Mouse (Mus musculus) gastrocnemius, postnatal 10 days (tissue): ENCODE measurements around the gene Lats1. TPM values are rescaled to one million over a fixed set of nuclear protein-coding genes. Genes with fewer than 3 reads are reported as not detected.

Experiments used
- DNase-seq: peaks from one replicate; pipeline ENCODE4 v3.0.0; 2021; ENCODE audit warnings: mixed read lengths
- long read RNA-seq, 2 experiments: library from polyadenylated mRNA; stranded (forward); transcript quantifications; one replicate each; pipeline ENCODE4 v2.0.0; 2021
- total RNA-seq, 2 experiments: library from RNA; stranded (reverse); gene quantifications; 2 replicates each; pipeline ENCODE4 v1.2.3; 2021

Gene Lats1
- total RNA-seq: 10 to 100 TPM; 16.9 to 21.8 TPM
- long read RNA-seq, experiment 1, full-length matches to known transcripts: 2 of 8 reads
- long read RNA-seq, experiment 1, partial matches to known transcripts: 3 of 8 reads
- long read RNA-seq, experiment 1, other reads (novel, unspliced or antisense): 3 of 8 reads
- long read RNA-seq, experiment 2, partial matches to known transcripts: 6 of 10 reads
- long read RNA-seq, experiment 2, other reads (novel, unspliced or antisense): 4 of 10 reads

- DNase-seq: peak; percentile 91
Measured at GRCm38 (mm10) chr10:7680731-7681301, at the start of gene Lats1, which contains the start of gene Pcmt1. Lats1 (plus strand) TSS chr10:7681214. Pcmt1 (minus strand) TSS chr10:7681136.

- no peak for DNase-seq
Measured at GRCm38 (mm10) chr10:7640366-7640765, 40.6 kb upstream of the Lats1 start.

- DNase-seq: no peak
Measured at GRCm38 (mm10) chr10:7645911-7646310, 35.1 kb upstream of the Lats1 start.

- no peak for DNase-seq
Measured at GRCm38 (mm10) chr10:7649059-7649458, 32.0 kb upstream of the Lats1 start.

- DNase-seq: no peak
Measured at GRCm38 (mm10) chr10:7651057-7651456, 30.0 kb upstream of the Lats1 start.

- DNase-seq: peak; percentile 78
Measured at GRCm38 (mm10) chr10:7662471-7663141, 18.4 kb upstream of the Lats1 start.

GRCm38 (mm10) chr10:7663159-7664026 lies 17.6 kb upstream of the Lats1 start:
- DNase-seq: peak; percentile 94

GRCm38 (mm10) chr10:7664027-7664526 lies 16.9 kb upstream of the Lats1 start:
- DNase-seq: no peak

- no peak for DNase-seq
Measured at GRCm38 (mm10) chr10:7664889-7665288, 16.1 kb upstream of the Lats1 start.

GRCm38 (mm10) chr10:7667342-7667802 lies 13.6 kb upstream of the Lats1 start, which contains the start of gene Nup43:
Nup43 (plus strand) TSS chr10:7667503.
- DNase-seq: peak; percentile 87

GRCm38 (mm10) chr10:7673673-7674072 lies 7.3 kb upstream of the Lats1 start:
- no peak for DNase-seq

GRCm38 (mm10) chr10:7681343-7682025 lies 470 bp downstream of the Lats1 start:
- peak; percentile 88 for DNase-seq

GRCm38 (mm10) chr10:7682249-7682648 lies 1.2 kb downstream of the Lats1 start:
- DNase-seq: no peak

- no peak for DNase-seq
Measured at GRCm38 (mm10) chr10:7686902-7687301, 5.9 kb downstream of the Lats1 start.

- DNase-seq: no peak
Measured at GRCm38 (mm10) chr10:7695286-7695685, 14.3 kb downstream of the Lats1 start.

- no peak for DNase-seq
Measured at GRCm38 (mm10) chr10:7700120-7700519, 19.1 kb downstream of the Lats1 start.

GRCm38 (mm10) chr10:7702586-7702985 lies 21.6 kb downstream of the Lats1 start:
- DNase-seq: no peak

GRCm38 (mm10) chr10:7710121-7710520 lies 29.1 kb downstream of the Lats1 start:
- no peak for DNase-seq

GRCm38 (mm10) chr10:7712506-7712905 lies 31.5 kb downstream of the Lats1 start:
- no peak for DNase-seq

- DNase-seq: no peak
Measured at GRCm38 (mm10) chr10:7715056-7715455, 34.0 kb downstream of the Lats1 start.

- DNase-seq: peak; percentile 95
Measured at GRCm38 (mm10) chr10:7725751-7726500, 44.9 kb downstream of the Lats1 start, which contains the start of gene Katna1. Katna1 (plus strand) TSS chr10:7726000.
